Mouse (Mus musculus) bone marrow, adult 2 months (tissue): ENCODE data around the gene Nup188. TPM values are rescaled to one million over a fixed set of nuclear protein-coding genes. Genes with fewer than 3 reads are reported as not detected.
A peak's percentile ranks its signal among the peaks of the same experiment; 100 is the strongest.

ENCODE experiments used
- H3K27ac ChIP-seq: fragments of 200-500 bp; 2 replicates; pipeline ENCODE4 v1.5.1; 2012; ENCODE audit warnings: low read depth, mild to moderate bottlenecking, control low read depth, inconsistent platforms, low read length; ENCODE audit not compliant: control insufficient read depth, poor library complexity, insufficient read depth
- H3K4me1 ChIP-seq: fragments of 200-500 bp; 2 replicates; pipeline ENCODE4 v1.6.1; 2011; ENCODE audit warnings: low read length; ENCODE audit not compliant: control insufficient read depth, insufficient read depth
- H3K4me3 ChIP-seq: fragments of 200-500 bp; replicated peaks from 2 replicates; pipeline ENCODE3; 2011; ENCODE audit warnings: mild to moderate bottlenecking, low read depth, low read length, control low read depth; ENCODE audit not compliant: control insufficient read depth
- CTCF ChIP-seq: fragments of 200-500 bp; IDR thresholded peaks from 2 replicates; pipeline ENCODE4 v1.5.1; 2011; ENCODE audit warnings: low read length, control low read depth; ENCODE audit not compliant: control insufficient read depth, insufficient read depth
- POLR2A ChIP-seq: fragments of 200-500 bp; IDR thresholded peaks from 2 replicates; pipeline ENCODE4 v1.6.1; 2011; ENCODE audit warnings: low read depth, mild to moderate bottlenecking, control low read depth, low read length, borderline replicate concordance; ENCODE audit not compliant: control insufficient read depth
- WGBS: fragments of 180-500 bp; shearing (Covaris S2); methylation state at CpG from one replicate; pipeline ENCODE4 v1.1.7; 2018; 5-methylcytosine and 5-hydroxymethylcytosine counted together
- polyA plus RNA-seq: library from polyadenylated mRNA; stranded (reverse); fragments of >200 nt; gene quantifications from 2 replicates; pipeline ENCODE4 v1.2.4, GENCODE M21; 2011; ENCODE audit warnings: low replicate concordance; ENCODE audit not compliant: missing spikeins, insufficient read depth, insufficient read length

Gene Nup188
- polyA plus RNA-seq, 1 experiment, result 27.3 TPM

GRCm38 (mm10) chr2:30253809-30254208 is 32.4 kb upstream of the Nup188 start:
- 17% methylated on average over 5 of the region's 5 CpGs for WGBS
- TF ChIP-seq POLR2A (no peak), CTCF (no peak)
- H3K4me3 ChIP-seq, result no peak overlapping the region
- H3K27ac ChIP-seq, result no peak overlapping the region
- H3K4me1 ChIP-seq, result peaks cover 17% of the 10 kb centered on the region

DNA sequence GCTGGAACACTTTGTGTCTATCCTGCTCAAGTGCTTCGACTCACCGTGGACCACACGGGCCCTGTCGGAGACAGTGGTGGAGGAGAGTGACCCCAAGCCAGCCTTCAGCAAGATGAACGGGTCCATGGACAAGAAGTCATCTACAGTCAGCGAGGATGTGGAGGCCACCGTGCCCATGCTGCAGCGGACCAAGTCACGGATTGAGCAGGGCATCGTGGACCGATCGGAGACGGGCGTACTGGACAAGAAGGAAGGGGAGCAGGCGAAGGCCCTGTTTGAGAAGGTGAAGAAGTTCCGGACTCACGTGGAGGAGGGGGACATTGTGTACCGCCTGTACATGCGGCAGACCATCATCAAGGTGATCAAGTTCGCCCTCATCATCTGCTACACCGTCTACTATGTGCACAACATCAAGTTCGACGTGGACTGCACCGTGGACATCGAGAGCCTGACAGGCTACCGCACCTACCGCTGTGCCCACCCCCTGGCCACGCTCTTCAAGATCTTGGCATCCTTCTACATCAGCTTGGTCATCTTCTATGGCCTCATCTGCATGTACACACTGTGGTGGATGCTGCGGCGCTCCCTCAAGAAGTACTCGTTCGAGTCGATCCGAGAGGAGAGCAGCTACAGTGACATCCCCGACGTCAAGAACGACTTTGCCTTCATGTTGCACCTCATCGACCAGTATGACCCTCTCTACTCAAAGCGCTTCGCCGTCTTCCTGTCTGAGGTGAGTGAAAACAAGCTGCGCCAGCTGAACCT is 30.4 kb upstream of the Nup188 start:
- H3K4me3 ChIP-seq, result no peak overlapping the region
- TF ChIP-seq CTCF (no peak), POLR2A (no peak)
- peaks cover 19% of the 10 kb centered on the region for H3K4me1 ChIP-seq
- no peak overlapping the region for H3K27ac ChIP-seq
- 96% methylated on average over 42 of the region's 42 CpGs for WGBS

DNA sequence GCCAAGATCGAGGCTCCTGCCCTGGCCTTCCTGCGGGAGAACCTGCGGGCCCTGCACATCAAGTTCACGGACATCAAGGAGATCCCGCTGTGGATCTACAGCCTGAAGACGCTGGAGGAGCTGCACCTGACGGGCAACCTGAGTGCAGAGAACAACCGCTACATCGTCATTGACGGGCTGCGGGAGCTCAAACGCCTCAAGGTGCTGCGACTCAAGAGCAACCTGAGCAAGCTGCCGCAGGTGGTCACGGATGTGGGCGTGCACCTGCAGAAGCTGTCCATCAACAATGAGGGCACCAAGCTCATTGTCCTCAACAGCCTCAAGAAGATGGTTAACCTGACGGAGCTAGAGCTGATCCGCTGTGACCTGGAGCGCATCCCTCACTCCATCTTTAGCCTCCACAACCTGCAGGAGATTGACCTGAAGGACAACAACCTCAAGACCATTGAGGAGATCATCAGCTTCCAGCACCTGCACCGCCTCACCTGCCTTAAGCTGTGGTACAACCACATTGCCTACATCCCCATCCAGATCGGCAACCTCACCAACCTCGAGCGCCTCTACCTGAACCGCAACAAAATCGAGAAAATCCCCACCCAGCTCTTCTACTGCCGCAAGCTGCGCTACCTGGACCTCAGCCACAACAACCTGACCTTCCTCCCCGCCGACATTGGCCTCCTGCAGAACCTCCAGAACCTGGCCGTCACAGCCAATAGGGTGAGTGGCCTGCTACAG is 29.4 kb upstream of the Nup188 start:
- TF ChIP-seq CTCF (no peak), POLR2A (no peak)
- Histone ChIP-seq H3K4me3 (no peak overlapping the region), H3K27ac (no peak overlapping the region), H3K4me1 (peaks cover 13% of the 10 kb centered on the region)
- WGBS, result 93% methylated on average over 30 of the region's 30 CpGs

DNA sequence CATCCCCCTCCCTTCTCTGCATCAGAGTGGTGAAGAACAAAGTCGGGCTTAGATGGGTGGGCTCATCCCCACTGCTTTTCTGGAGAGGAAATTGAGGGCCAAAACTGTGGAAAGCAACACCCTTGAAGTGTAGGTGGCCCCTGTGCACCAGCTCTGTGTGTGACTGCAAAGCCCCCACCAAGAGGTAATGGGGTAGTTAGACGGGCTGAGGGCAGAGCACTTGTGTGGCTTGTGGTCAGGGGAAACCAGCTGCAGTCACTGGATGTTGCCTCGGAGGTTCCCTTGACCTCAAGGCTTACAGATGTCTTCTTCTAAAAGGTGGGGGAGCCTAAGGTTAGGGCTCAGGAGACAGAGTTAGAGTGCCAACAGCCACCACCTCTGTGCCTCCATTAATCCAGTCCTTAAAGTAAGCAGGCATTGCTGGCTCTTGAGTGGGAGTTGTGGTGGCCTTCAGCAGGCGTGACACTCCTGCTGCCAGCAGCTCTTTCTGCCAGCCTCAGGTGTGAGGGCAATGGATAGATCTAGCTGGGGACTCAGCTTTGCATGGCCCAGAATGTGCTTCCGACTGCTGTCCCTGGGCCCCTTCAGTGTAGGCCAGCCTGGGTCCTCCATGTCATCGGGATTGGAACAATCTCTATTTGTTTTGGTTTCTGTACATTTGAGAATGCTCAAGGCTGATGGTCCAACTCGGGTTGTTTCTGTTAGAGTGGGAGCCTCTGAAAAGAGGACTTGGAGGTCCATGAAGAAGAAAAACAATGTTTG is 28.3 kb upstream of the Nup188 start:
- Histone ChIP-seq H3K27ac (peak overlapping the region; percentile 20; the same call in 1 of the 2 replicates), H3K4me1 (peaks cover 7% of the 10 kb centered on the region), H3K4me3 (no peak overlapping the region)
- TF ChIP-seq POLR2A (no peak), CTCF (no peak)
- WGBS, result 39% methylated on average over 7 of the region's 7 CpGs

DNA sequence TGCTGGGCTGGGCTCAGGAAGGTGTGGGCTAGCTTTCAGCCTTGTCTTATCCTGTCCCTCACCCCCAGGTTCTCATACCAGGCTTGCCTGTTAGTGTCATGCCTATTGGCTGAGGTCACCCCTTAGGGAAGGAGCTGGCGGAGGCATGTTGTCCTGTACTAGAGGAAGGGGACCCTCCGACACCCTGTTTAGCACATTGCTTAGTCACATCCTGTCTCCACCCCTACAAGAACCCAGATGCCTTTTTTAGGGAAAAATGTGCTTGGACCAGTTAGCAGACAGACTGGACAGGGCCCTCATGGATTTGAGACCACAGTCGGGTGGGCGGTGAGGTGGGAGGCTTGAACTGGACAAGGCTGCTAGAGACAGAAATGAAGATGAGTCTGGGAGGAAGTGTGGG is 27.6 kb upstream of the Nup188 start:
- H3K27ac ChIP-seq, result 0 out of 2 replicates have a peak overlapping the region, but pooled peaks have one; percentile 7
- H3K4me1 ChIP-seq, result peaks cover 5% of the 10 kb centered on the region
- WGBS, result 41% methylated on average over 4 of the region's 4 CpGs
- no peak for TF ChIP-seq CTCF
- no peak for TF ChIP-seq POLR2A
- H3K4me3 ChIP-seq, result no peak overlapping the region

DNA sequence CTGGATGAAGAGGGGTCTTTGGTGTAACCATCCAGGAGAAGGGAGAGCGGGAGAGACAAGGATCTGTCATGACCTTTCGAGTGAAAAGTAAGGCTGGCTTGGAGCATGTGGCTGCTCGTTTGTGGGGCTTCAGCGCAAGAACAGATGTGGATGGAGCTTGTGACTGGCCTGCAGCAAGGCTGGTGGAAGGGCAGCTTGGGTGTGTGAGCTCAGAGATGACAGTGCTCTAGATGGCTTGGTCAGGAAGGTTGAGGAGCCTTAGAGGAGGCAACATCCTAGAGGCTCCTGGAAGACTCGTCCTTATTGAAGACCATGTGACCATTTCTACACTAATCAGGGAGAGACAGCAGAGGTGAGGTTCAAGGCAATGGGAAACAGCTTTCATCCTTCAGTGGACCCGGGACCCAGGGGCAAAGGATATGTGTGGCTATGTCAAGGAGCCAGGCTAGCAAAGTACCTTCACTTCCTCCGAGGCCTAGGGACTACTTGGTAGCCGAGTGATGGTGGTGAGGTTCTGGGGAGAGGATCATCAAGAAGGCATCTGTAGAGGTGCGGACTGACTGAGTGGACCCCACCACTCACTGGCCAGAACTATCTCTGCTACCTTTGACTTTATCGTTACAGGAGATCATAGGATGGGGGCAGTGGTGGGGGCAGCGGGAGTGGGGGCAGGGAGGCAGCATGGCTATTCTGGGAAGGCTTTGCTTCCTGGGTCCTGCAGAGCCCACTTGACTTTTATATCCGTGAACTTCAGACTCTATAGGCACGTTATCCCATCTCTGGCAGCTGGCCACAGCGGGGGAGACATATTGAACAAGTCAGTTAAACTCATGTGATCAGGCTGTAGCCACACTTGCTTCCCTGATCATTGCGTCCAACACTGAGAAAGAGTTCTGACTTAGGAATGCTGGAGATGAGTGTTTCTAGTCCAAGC is 26.8 kb upstream of the Nup188 start:
- Histone ChIP-seq H3K27ac (no peak overlapping the region), H3K4me3 (no peak overlapping the region), H3K4me1 (peaks cover 4% of the 10 kb centered on the region)
- no peak for TF ChIP-seq CTCF
- 82% methylated on average over 15 of the region's 15 CpGs for WGBS

- Histone ChIP-seq H3K4me1 (peaks cover 4% of the 10 kb centered on the region), H3K27ac (no peak overlapping the region), H3K4me3 (no peak overlapping the region)
- 83% methylated on average over 4 of the region's 4 CpGs for WGBS
- TF ChIP-seq CTCF (no peak), POLR2A (no peak)
Observed at GRCm38 (mm10) chr2:30261064-30261736, 25.0 kb upstream of the Nup188 start.
